Mouse (Mus musculus): ENCODE data around the gene Lrrc52. TPM values are rescaled to one million over a fixed set of nuclear protein-coding genes. Genes with fewer than 3 reads are reported as not detected.
A peak's percentile ranks its signal among the peaks of the same experiment; 100 is the strongest.

The Lrrc52 gene
- polyA plus RNA-seq, 1 experiment from 2014 or later: not detected

DNA sequence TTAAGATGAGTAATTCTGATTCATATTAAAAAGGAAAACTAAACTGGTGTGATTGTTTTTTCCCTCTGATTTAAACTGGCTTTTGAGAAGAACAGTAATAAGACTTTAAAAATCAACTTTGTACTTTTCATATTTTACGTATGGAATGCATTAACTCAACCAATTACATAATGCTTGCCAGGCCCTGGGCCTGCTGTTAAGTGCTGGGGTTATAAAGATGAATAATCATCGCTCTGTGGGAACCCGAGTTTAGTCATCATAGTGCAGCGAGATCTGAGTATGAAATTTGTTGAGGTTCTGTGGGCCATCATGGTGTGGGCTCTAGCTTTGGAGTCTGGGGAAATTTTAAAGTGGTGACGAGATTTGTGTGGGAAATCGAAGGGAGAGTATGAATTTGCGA lies 39.9 kb downstream of the Lrrc52 start:
- Histone ChIP-seq H3K4me1 (replicated peaks; ENCODE audit: control insufficient read depth, insufficient read depth, low read length) (no peaks in the 10 kb centered on the region), H3K9me3 (ENCODE audit: control insufficient read depth, low read length) (no peaks in the 10 kb centered on the region), H3K27ac (ENCODE audit: low read depth, low read length) (no peak overlapping the region), H3K36me3 (ENCODE audit: control insufficient read depth, insufficient read depth, low read length) (no peaks in the 10 kb centered on the region), H3K4me2 (ENCODE audit: low read depth, low read length, severe bottlenecking) (no peak overlapping the region), H3K4me3 (ENCODE audit: low read depth, low read length) (no peak overlapping the region), H3K9ac (ENCODE audit: low read length) (no peak overlapping the region), H3K27me3 (ENCODE audit: control insufficient read depth, insufficient read depth, low read length) (no peaks in the 10 kb centered on the region)
- no peak for ATAC-seq (replicated peaks; ENCODE audit: low FRiP score)
- 83% methylated on average over 7 of the region's 7 CpGs for WGBS
- DNase-seq (ENCODE audit: low spot score): no peak

DNA sequence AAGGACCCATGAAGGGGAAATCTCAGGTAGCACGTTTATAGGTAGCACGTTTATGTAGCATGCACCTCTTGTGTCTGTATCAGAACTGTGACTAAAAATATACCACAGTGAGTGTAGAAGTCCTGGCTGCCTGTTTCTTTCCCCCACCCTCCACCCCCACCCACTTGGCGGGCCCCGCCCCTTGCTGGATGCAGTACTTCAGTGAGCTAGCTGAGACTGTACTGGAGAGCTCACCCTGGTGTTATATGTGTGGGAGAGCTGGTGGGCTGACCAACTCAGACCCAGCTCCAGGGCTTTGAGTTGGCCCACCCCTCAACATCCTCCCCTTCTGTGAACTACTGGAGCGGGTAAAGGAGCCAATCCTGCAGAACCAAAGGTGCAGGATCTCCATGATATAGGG lies 41.0 kb downstream of the Lrrc52 start:
- no peak overlapping the region for H3K4me3 ChIP-seq (ENCODE audit: low read depth, low read length)
- H3K4me1 ChIP-seq (replicated peaks; ENCODE audit: control insufficient read depth, insufficient read depth, low read length): no peaks in the 10 kb centered on the region
- no peak for ATAC-seq (replicated peaks; ENCODE audit: low FRiP score)
- no peaks in the 10 kb centered on the region for H3K9me3 ChIP-seq (ENCODE audit: control insufficient read depth, low read length)
- H3K9ac ChIP-seq (ENCODE audit: low read length): no peak overlapping the region
- DNase-seq (ENCODE audit: low spot score): no peak
- H3K27ac ChIP-seq (ENCODE audit: low read depth, low read length): no peak overlapping the region
- no peaks in the 10 kb centered on the region for H3K27me3 ChIP-seq (ENCODE audit: control insufficient read depth, insufficient read depth, low read length)
- 87% methylated on average over 5 of the region's 5 CpGs for WGBS
- H3K4me2 ChIP-seq (ENCODE audit: low read depth, low read length, severe bottlenecking): no peak overlapping the region
- no peaks in the 10 kb centered on the region for H3K36me3 ChIP-seq (ENCODE audit: control insufficient read depth, insufficient read depth, low read length)

DNA sequence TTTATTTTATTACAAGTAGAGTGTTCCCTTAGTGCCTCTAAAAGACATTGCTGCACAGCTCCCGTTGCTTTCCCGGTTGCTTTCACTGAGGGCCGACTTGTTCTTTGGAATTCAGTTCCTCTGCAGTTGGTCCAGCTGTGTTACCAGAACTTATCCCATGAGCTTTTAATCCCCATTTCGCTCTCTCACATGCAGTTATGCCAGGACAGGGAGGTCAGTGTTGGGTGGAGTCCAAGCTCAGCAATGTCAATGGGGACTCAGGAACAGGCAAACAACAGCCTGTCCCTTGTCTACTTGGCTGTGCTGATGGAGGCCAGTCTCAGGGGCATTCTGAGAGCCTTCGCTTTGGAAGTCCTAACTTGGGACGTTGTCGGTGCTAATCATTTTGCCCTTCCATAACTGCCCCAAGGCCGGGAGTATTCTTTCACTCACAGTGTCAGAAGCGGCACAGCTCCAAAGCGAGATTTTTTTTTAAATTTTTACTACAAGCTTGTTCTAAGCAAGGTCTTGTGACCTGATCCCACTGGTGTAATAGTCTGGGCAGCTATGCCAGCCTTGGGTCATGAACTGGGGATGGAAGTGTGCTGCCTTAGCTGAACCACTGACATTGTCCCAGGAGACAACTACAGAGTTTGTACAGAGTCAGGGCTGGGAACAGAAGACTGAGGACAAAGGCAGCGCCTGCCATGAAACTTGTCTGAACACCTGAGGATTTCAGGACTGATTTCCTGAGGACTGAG lies 43.9 kb downstream of the Lrrc52 start:
- no peaks in the 10 kb centered on the region for H3K27me3 ChIP-seq (ENCODE audit: control insufficient read depth, insufficient read depth, low read length)
- no peak overlapping the region for H3K9ac ChIP-seq (ENCODE audit: low read length)
- no peak overlapping the region for H3K4me3 ChIP-seq (ENCODE audit: low read depth, low read length)
- no peak overlapping the region for H3K4me2 ChIP-seq (ENCODE audit: low read depth, low read length, severe bottlenecking)
- H3K36me3 ChIP-seq (ENCODE audit: control insufficient read depth, insufficient read depth, low read length): no peaks in the 10 kb centered on the region
- DNase-seq (ENCODE audit: low spot score) (no peak), ATAC-seq (replicated peaks; ENCODE audit: low FRiP score) (no peak)
- 86% methylated on average over 11 of the region's 11 CpGs for WGBS
- no peaks in the 10 kb centered on the region for H3K4me1 ChIP-seq (replicated peaks; ENCODE audit: control insufficient read depth, insufficient read depth, low read length)
- H3K9me3 ChIP-seq (ENCODE audit: control insufficient read depth, low read length): no peaks in the 10 kb centered on the region
- no peak overlapping the region for H3K27ac ChIP-seq (ENCODE audit: low read depth, low read length)

DNA sequence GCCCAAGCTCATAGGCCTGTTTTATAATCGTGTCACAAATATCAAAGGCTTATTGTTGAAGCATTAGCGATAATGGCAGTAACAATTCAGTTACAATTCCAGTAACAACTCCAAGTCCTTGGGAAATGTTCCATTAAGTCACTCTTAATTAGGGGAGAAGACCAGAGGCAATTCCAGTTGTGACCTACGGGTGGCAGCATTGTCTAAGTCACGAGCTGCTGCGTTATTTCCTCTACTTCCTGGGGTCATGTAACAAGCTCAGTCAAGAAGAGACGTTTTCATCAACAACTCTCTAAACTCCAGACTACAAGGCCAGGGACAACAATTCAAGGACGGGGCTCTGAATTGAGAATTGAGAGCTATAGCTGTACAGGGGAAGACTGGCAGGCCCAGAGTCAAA lies 51.7 kb downstream of the Lrrc52 start:
- Histone ChIP-seq H3K9ac (ENCODE audit: low read length) (no peak overlapping the region), H3K4me3 (ENCODE audit: low read depth, low read length) (no peak overlapping the region), H3K4me2 (ENCODE audit: low read depth, low read length, severe bottlenecking) (no peak overlapping the region), H3K36me3 (ENCODE audit: control insufficient read depth, insufficient read depth, low read length) (no peaks in the 10 kb centered on the region), H3K4me1 (replicated peaks; ENCODE audit: control insufficient read depth, insufficient read depth, low read length) (no peaks in the 10 kb centered on the region), H3K27me3 (ENCODE audit: control insufficient read depth, insufficient read depth, low read length) (no peaks in the 10 kb centered on the region), H3K9me3 (ENCODE audit: control insufficient read depth, low read length) (no peaks in the 10 kb centered on the region), H3K27ac (ENCODE audit: low read depth, low read length) (no peak overlapping the region)
- 4% methylated on average over 7 of the region's 7 CpGs for WGBS
- ATAC-seq (replicated peaks; ENCODE audit: low FRiP score) (no peak), DNase-seq (ENCODE audit: low spot score) (peak; percentile 84)

DNA sequence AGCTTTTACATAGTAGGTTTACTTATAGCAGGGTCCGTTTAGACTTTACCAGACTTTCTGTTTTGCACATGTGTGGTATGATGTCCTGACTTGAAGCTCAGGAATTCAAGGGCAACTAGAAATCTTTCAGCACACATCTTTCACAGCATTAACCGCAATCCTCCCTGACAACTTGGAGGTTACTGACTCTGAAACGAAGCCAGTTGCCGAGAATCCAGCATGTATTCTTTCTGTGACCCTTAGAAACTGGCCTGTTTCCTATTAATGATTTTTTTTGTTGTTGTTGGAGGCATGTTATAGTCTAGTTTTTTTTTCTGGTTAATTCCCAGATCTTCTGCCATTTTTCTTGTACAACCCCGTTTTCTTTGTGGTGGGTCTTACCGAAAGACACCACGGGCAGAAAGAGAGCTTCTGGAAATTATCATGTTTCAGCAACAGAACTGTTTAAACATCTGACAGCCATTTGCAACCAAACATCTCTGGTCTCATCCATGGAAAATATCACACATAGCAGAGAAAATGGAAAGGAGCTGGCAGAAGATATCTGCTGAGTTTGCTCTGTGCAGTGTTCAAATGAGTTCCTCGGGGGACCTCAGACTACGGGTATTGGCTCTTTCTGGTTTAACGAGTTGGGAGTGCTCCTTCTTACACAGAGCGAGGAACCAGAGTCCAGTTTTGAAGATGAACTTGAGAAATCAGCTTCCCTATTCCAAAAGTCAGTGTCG lies 54.4 kb downstream of the Lrrc52 start:
- H3K27me3 ChIP-seq (ENCODE audit: control insufficient read depth, insufficient read depth, low read length): no peaks in the 10 kb centered on the region
- no peak for ATAC-seq (replicated peaks; ENCODE audit: low FRiP score)
- H3K27ac ChIP-seq (ENCODE audit: low read depth, low read length): no peak overlapping the region
- no peaks in the 10 kb centered on the region for H3K36me3 ChIP-seq (ENCODE audit: control insufficient read depth, insufficient read depth, low read length)
- 78% methylated on average over 12 of the region's 12 CpGs for WGBS
- H3K9me3 ChIP-seq (ENCODE audit: control insufficient read depth, low read length): no peaks in the 10 kb centered on the region
- no peak overlapping the region for H3K9ac ChIP-seq (ENCODE audit: low read length)
- H3K4me2 ChIP-seq (ENCODE audit: low read depth, low read length, severe bottlenecking): no peak overlapping the region
- no peak overlapping the region for H3K4me3 ChIP-seq (ENCODE audit: low read depth, low read length)
- no peaks in the 10 kb centered on the region for H3K4me1 ChIP-seq (replicated peaks; ENCODE audit: control insufficient read depth, insufficient read depth, low read length)
- DNase-seq (ENCODE audit: low spot score): no peak

DNA sequence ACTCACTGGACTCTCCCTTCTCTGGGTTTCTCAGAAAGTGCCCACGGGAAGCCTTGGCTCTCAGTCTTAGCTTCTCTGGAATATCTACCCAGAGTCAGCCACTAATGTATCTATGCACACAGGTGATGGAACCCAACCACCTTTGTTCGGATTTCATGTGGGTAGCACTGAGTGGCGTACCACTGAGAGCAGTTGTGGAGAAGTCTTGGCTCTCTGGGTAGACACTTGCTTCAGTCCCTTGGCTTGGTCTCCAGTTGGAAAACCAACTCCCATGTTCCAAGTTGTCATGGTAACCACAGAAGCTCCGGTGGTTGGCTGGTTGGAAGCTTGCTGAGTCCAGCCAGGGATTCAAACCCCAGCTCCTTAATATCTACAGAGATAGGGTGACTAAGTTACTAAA lies 57.0 kb downstream of the Lrrc52 start:
- DNase-seq (ENCODE audit: low spot score): no peak
- H3K27me3 ChIP-seq (ENCODE audit: control insufficient read depth, insufficient read depth, low read length): no peaks in the 10 kb centered on the region
- WGBS: 81% methylated on average over 4 of the region's 4 CpGs
- H3K27ac ChIP-seq (ENCODE audit: low read depth, low read length): no peak overlapping the region
- H3K9ac ChIP-seq (ENCODE audit: low read length): no peak overlapping the region
- H3K4me1 ChIP-seq (replicated peaks; ENCODE audit: control insufficient read depth, insufficient read depth, low read length): no peaks in the 10 kb centered on the region
- H3K36me3 ChIP-seq (ENCODE audit: control insufficient read depth, insufficient read depth, low read length): no peaks in the 10 kb centered on the region
- H3K9me3 ChIP-seq (ENCODE audit: control insufficient read depth, low read length): no peaks in the 10 kb centered on the region
- H3K4me3 ChIP-seq (ENCODE audit: low read depth, low read length): no peak overlapping the region
- no peak for ATAC-seq (replicated peaks; ENCODE audit: low FRiP score)
- no peak overlapping the region for H3K4me2 ChIP-seq (ENCODE audit: low read depth, low read length, severe bottlenecking)

DNA sequence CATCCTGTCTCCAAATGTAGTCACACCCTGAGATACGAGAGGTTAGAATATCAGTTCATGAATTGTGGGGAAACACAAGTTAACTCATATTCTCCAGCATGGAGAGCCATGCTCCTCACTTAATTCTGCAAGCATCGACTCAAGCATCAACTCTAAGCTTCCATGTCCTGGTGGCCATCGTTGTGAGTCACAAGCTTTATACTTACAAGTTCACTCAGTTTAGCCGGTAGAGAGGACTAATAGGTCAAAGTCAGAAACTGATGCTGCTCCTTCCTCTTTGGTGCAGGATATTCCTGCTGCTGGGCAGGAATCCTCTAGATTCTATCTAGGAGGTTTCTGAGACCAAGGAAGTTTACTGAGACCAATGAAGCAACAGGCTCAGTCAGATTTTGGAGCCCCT lies 61.3 kb downstream of the Lrrc52 start:
- Histone ChIP-seq H3K4me2 (ENCODE audit: low read depth, low read length, severe bottlenecking) (no peak overlapping the region), H3K27me3 (ENCODE audit: control insufficient read depth, insufficient read depth, low read length) (no peaks in the 10 kb centered on the region), H3K4me1 (replicated peaks; ENCODE audit: control insufficient read depth, insufficient read depth, low read length) (no peaks in the 10 kb centered on the region), H3K9me3 (ENCODE audit: control insufficient read depth, low read length) (no peaks in the 10 kb centered on the region), H3K36me3 (ENCODE audit: control insufficient read depth, insufficient read depth, low read length) (no peaks in the 10 kb centered on the region), H3K9ac (ENCODE audit: low read length) (no peak overlapping the region), H3K27ac (ENCODE audit: low read depth, low read length) (no peak overlapping the region), H3K4me3 (ENCODE audit: low read depth, low read length) (no peak overlapping the region)
- DNase-seq (ENCODE audit: low spot score) (no peak), ATAC-seq (replicated peaks; ENCODE audit: low FRiP score) (no peak)
- WGBS: 85% methylated on average over 4 of the region's 4 CpGs

Data from forebrain, embryonic 11.5 days (tissue).